Mouse (Mus musculus): Measurements from ENCODE around the gene Lgals7.

Lgals7 gene

GRCm38 (mm10) chr7:28829821-28830220, 33.8 kb upstream of the Lgals7 start:
- no peak for DNase-seq (ENCODE audit: low read depth, low spot score)

GRCm38 (mm10) chr7:28830981-28831380, 32.7 kb upstream of the Lgals7 start:
- no peak for DNase-seq (ENCODE audit: low read depth, low spot score)

DNA sequence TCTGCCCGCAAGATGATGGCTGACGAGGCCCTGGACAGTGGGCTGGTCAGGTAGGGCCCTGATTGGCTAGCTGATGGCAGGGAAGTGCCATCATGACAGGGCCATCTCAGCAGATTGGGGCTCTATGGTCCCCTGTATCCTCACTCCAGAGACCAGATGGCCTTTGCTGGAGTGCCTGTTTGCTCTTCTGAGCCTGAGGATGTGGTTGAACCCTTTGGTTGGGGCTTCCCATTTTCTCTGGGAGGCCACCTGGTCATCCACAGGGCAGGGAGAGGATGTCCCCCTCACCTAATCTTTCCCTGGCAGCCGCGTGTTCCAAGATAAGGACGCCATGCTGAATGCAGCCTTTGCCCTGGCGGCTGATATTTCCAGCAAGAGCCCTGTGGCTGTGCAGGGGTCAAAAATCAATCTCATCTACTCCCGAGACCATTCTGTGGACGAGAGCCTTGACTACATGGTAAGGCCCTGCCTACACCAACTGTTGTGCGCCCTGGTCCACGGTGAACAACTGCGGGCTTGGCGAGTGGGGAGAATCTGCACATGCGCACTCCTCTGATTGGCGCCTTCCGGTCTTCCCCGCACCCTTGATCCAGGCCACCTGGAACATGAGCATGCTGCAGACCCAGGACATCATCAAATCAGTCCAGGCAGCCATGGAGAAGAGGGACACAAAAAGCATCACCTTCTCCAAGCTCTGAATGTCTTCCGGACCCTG, 32.1 kb upstream of the Lgals7 start:
- DNase-seq (ENCODE audit: low read depth, low spot score), result no peak

DNA sequence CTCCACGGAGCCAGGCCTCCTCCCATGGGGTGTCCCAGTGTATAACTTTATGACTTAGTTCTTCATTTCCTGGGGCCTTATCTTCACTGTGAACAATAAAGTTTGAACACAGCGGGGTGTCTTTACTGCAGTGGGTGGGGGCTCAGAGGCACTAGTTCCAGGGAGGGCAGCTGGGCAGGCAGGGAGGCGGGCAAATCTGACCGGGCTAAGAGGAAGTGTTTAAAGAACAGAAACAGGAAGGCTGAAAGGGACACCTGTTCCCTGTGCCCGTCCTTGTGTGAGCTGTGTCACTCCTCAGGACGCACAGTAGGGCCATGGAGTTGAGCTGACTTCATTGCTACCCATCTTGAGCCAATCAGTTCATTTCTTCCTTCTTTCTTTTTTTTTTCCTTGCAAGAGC, 31.5 kb upstream of the Lgals7 start:
- no peak for DNase-seq (ENCODE audit: low read depth, low spot score)

- no peak for DNase-seq (ENCODE audit: low read depth, low spot score)
Observed at GRCm38 (mm10) chr7:28833723-28834347, 29.8 kb upstream of the Lgals7 start, which contains the start of gene Lgals4. Lgals4 (plus strand) TSS chr7:28833854.

DNA sequence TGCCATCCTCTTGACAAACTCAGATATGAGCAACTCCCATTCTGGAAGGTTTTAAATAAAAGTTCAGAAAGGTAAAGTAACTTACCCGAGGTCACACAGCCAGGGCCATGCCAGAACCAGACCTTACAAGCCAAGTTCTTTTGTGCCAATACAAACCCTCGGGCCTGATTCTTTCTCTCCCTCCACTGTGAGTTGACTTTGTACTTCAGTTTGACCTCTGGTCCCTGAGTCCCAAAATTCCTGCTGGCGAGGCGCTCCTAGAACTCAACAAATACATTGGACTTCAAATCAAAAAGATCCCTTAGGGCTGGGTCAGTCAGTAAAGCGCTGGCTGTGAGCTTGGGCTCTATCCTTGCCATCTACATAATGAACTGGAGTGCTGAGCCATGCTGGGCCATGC, 26.7 kb upstream of the Lgals7 start:
- no peak for DNase-seq (ENCODE audit: low read depth, low spot score)

GRCm38 (mm10) chr7:28838331-28838730, 25.3 kb upstream of the Lgals7 start:
- no peak for DNase-seq (ENCODE audit: low read depth, low spot score)

- no peak for DNase-seq (ENCODE audit: low read depth, low spot score)
Observed at GRCm38 (mm10) chr7:28847273-28847672, 16.4 kb upstream of the Lgals7 start.

- DNase-seq (ENCODE audit: low read depth, low spot score), result no peak
Observed at GRCm38 (mm10) chr7:28849700-28850236, 13.9 kb upstream of the Lgals7 start.

GRCm38 (mm10) chr7:28850642-28851041, 13.0 kb upstream of the Lgals7 start:
- DNase-seq (ENCODE audit: low read depth, low spot score), result no peak

- DNase-seq (ENCODE audit: low read depth, low spot score), result no peak
Observed at GRCm38 (mm10) chr7:28859953-28860352, 3.7 kb upstream of the Lgals7 start.

- DNase-seq (ENCODE audit: low read depth, low spot score), result no peak
Observed at GRCm38 (mm10) chr7:28860898-28861297, 2.8 kb upstream of the Lgals7 start.

GRCm38 (mm10) chr7:28862817-28863499, 695 bp upstream of the Lgals7 start:
- DNase-seq (ENCODE audit: low read depth, low spot score), result no peak

- no peak for DNase-seq (ENCODE audit: low read depth, low spot score)
Observed at GRCm38 (mm10) chr7:28864288-28864750, 666 bp downstream of the Lgals7 start.

- DNase-seq (ENCODE audit: low read depth, low spot score), result peak; percentile 50
Observed at GRCm38 (mm10) chr7:28865481-28866300, 2.0 kb downstream of the Lgals7 start.

- no peak for DNase-seq (ENCODE audit: low read depth, low spot score)
Observed at GRCm38 (mm10) chr7:28866769-28867507, 3.3 kb downstream of the Lgals7 start.

DNA sequence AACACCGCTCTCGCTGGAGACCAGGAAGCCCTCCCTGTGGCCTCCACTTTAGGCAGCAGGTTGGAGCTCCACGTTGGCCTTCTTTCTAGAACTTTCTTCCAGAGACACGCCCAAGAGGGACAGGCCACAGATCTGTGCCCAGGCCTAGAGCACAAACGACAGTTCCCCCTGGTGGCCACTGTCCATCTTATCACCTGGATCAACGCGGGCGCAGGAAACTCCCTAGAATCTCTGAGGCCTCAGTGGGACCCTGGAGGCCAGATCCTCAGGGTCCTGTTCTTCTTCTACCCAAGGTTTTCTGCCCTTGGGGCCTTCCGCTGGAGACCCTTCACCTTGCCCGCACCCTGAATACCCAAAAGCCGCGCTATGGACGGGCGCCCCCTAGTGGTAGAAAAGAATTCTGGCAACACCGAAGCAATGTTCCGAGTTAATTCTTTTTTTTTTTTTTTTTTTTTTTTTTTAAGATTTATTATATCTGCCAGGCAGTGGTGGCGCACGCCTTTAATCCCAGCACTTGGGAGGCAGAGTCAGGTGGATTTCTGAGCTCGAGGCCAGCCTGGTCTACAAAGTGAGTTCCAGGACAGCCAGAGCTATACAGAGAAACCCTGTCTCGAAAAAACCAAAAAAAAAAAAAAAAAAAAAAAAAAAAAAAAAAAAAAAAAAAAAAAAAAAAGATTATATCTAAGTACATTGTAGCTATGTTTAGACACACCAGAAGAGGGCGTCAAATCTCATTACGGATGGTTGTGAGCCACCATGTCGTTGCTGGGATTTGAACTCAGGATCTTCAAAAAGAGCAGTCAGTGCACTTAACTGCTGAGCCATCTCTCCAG, 4.1 kb downstream of the Lgals7 start:
- DNase-seq (ENCODE audit: low read depth, low spot score), result peak; percentile 49

GRCm38 (mm10) chr7:28870901-28871664, 7.4 kb downstream of the Lgals7 start:
- DNase-seq (ENCODE audit: low read depth, low spot score), result no peak

DNA sequence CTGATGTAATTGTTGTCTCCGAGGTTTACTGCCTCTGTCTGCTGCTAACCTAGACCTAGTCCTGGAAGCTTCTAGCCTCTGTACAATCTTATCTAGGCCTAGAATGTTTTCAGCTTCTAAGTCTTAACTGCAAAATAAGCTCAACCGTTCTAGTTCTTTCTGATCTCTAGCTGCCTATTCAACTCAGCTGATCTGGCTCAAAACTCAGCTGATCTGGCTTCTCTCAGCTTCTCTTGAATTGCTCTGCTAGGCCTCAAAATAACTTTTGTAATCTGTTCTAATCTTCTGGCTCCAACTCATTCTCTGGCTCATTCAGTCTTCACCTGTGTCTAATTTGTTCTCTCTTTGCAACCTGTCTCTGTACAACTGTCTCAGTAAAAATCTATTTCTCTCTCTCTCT, 10.9 kb downstream of the Lgals7 start:
- DNase-seq (ENCODE audit: low read depth, low spot score), result no peak

Data from embryo, embryonic 11.5 days (tissue).